Comparison of ENCODE assay signal across 21 mouse cellular contexts in genomic region chr1:59520226-59520837, GRCm38 (mm10). TPM values are rescaled to one million over a fixed set of nuclear protein-coding genes. Genes with fewer than 3 reads are reported as not detected.
DNase-seq lines count a peak whose midpoint lies in the region; ATAC-seq and TF ChIP-seq lines count a peak whose summit lies in the region.
"Had no signal": no experiment of that assay in that cellular context is flagged by ENCODE, and none has a peak within 500 bp of the region (broad histone marks: within the 10 kb centered on the region; RNA-seq: fewer than 3 reads in every experiment).

No protein-coding gene starts in this region.

- no peak overlapping the region for H3K9ac ChIP-seq in intestine, postnatal 0 days (ENCODE audit: low read depth, low read length)
- no peak overlapping the region for H3K9ac ChIP-seq in stomach, postnatal 0 days (ENCODE audit: low read length)
- H3K9ac ChIP-seq in hindbrain, embryonic 14.5 days: no peak overlapping the region
- H3K9ac ChIP-seq: forebrain, postnatal 0 days; heart, embryonic 12.5 days; liver, embryonic 15.5 days; neural tube, embryonic 13.5 days had no signal

- H3K4me2 ChIP-seq in intestine, postnatal 0 days (replicated peaks; ENCODE audit: low read depth): 0 out of 2 replicates have a peak overlapping the region, but pooled peaks have one; percentile 4
- H3K4me2 ChIP-seq in stomach, postnatal 0 days (replicated peaks; ENCODE audit: low read depth): no peak overlapping the region
- H3K4me2 ChIP-seq in hindbrain, embryonic 14.5 days (replicated peaks): no peak overlapping the region
- H3K4me2 ChIP-seq: heart, embryonic 12.5 days; liver, embryonic 15.5 days; neural tube, embryonic 13.5 days had no signal

- no peaks in the 10 kb centered on the region for H3K9me3 ChIP-seq in intestine, postnatal 0 days (ENCODE audit: control insufficient read depth)
- no peaks in the 10 kb centered on the region for H3K9me3 ChIP-seq in stomach, postnatal 0 days (ENCODE audit: control insufficient read depth, low read length)
- H3K9me3 ChIP-seq in heart, embryonic 10.5 days: no peaks in the 10 kb centered on the region
- H3K9me3 ChIP-seq in hindbrain, embryonic 14.5 days (ENCODE audit: control insufficient read depth, low read length): no peaks in the 10 kb centered on the region
- H3K9me3 ChIP-seq: heart, embryonic 12.5 days; liver, embryonic 15.5 days; neural tube, embryonic 13.5 days had no signal

- DNase-seq in gastrocnemius, adult 2 months: peak; percentile 54
- DNase-seq in gastrocnemius, postnatal 14 days: no peak
- peak; percentile 35 for DNase-seq in urinary bladder, postnatal 14 days (ENCODE audit: low spot score)
- no peak for DNase-seq in urinary bladder, postnatal 25 days (ENCODE audit: low spot score)
- no peak for DNase-seq in stomach, postnatal 0 days (ENCODE audit: low spot score)
- no peak for DNase-seq in heart, embryonic 10.5 days (ENCODE audit: low spot score)
- DNase-seq in hindbrain, embryonic 14.5 days (ENCODE audit: low spot score): no peak
- DNase-seq: adrenal gland, postnatal 14 days; cerebellum, adult 18-20 months; forebrain, postnatal 0 days; layer of hippocampus, postnatal 36 days; right cerebral cortex, postnatal 25 days; thymus, postnatal 25 days had no signal

- no peaks in the 10 kb centered on the region for H3K36me3 ChIP-seq in intestine, postnatal 0 days (ENCODE audit: control insufficient read depth, insufficient read depth)
- H3K36me3 ChIP-seq in stomach, postnatal 0 days (ENCODE audit: control insufficient read depth, insufficient read depth, low read length): no peaks in the 10 kb centered on the region
- no peaks in the 10 kb centered on the region for H3K36me3 ChIP-seq in heart, embryonic 10.5 days
- no peaks in the 10 kb centered on the region for H3K36me3 ChIP-seq in hindbrain, embryonic 14.5 days (replicated peaks; ENCODE audit: control insufficient read depth, insufficient read depth)
- H3K36me3 ChIP-seq: heart, embryonic 12.5 days; liver, embryonic 15.5 days; neural tube, embryonic 13.5 days had no signal

- peaks cover 9% of the 10 kb centered on the region for H3K4me1 ChIP-seq in intestine, postnatal 0 days (replicated peaks; ENCODE audit: control insufficient read depth, insufficient read depth, low read length)
- H3K4me1 ChIP-seq in stomach, postnatal 0 days (replicated peaks; ENCODE audit: control insufficient read depth, insufficient read depth): peaks cover 3% of the 10 kb centered on the region; the same call in 1 of the 2 replicates
- peaks cover 35% of the 10 kb centered on the region for H3K4me1 ChIP-seq in heart, embryonic 10.5 days
- H3K4me1 ChIP-seq in hindbrain, embryonic 14.5 days (replicated peaks; ENCODE audit: control insufficient read depth, insufficient read depth, low read length): peaks cover 27% of the 10 kb centered on the region

- intact Hi-C loops in gastrocnemius, adult 2 months (cut with DNase I): no loop called here
- intact Hi-C loops in gastrocnemius, postnatal 14 days (cut with DNase I; ENCODE audit: low total_unique reads): no loop called here

- peak; percentile 65 for ATAC-seq in intestine, postnatal 0 days
- ATAC-seq in stomach, postnatal 0 days (ENCODE audit: low FRiP score, low TSS enrichment): no peak
- no peak for ATAC-seq in hindbrain, embryonic 14.5 days (ENCODE audit: low FRiP score)
- ATAC-seq: activated CD4-positive, CD25-positive, alpha-beta regulatory T cell, adult 4 months; forebrain, postnatal 0 days; lung, postnatal 0 days; Patski had no signal

- H3K4me3 ChIP-seq in gastrocnemius, adult 2 months: no peak overlapping the region
- no peak overlapping the region for H3K4me3 ChIP-seq in intestine, postnatal 0 days (ENCODE audit: low read depth, low read length)
- no peak overlapping the region for H3K4me3 ChIP-seq in stomach, postnatal 0 days (ENCODE audit: low read depth, low read length)
- H3K4me3 ChIP-seq in heart, embryonic 10.5 days: no peak overlapping the region
- H3K4me3 ChIP-seq in hindbrain, embryonic 14.5 days (replicated peaks; ENCODE audit: low read length): no peak overlapping the region
- H3K4me3 ChIP-seq: heart, embryonic 12.5 days; liver, embryonic 15.5 days; neural tube, embryonic 13.5 days had no signal

- H3K27me3 ChIP-seq in intestine, postnatal 0 days (replicated peaks; ENCODE audit: control insufficient read depth, insufficient read depth, low read length): no peaks in the 10 kb centered on the region
- no peaks in the 10 kb centered on the region for H3K27me3 ChIP-seq in stomach, postnatal 0 days (ENCODE audit: control insufficient read depth, insufficient read depth, low read length)
- H3K27me3 ChIP-seq in heart, embryonic 10.5 days (ENCODE audit: insufficient read depth, poor library complexity, severe bottlenecking): peaks cover 5% of the 10 kb centered on the region; the same call in 1 of the 2 replicates
- H3K27me3 ChIP-seq in hindbrain, embryonic 14.5 days (ENCODE audit: control insufficient read depth, insufficient read depth, low read length): no peaks in the 10 kb centered on the region
- H3K27me3 ChIP-seq: heart, embryonic 12.5 days; neural tube, embryonic 13.5 days; Patski had no signal

- no peak for TF ChIP-seq EP300 in stomach, postnatal 0 days (optimal IDR thresholded peaks at IDR 0.05)

- 18% methylated on average over 11 of the region's 11 CpGs for WGBS in intestine, postnatal 0 days
- 24% methylated on average over 11 of the region's 11 CpGs for WGBS in stomach, postnatal 0 days
- 48% methylated on average over 11 of the region's 11 CpGs for WGBS in heart, embryonic 10.5 days
- 44% methylated on average over 11 of the region's 11 CpGs for WGBS in hindbrain, embryonic 14.5 days

- H3K27ac ChIP-seq in gastrocnemius, adult 2 months: peak overlapping the region; percentile 75
- H3K27ac ChIP-seq in intestine, postnatal 0 days (ENCODE audit: low read depth, low read length): no peak overlapping the region
- H3K27ac ChIP-seq in stomach, postnatal 0 days (replicated peaks): peak overlapping the region; percentile 30; the same call in 1 of the 2 replicates
- H3K27ac ChIP-seq in heart, embryonic 10.5 days: no peak overlapping the region
- H3K27ac ChIP-seq in hindbrain, embryonic 14.5 days: no peak overlapping the region
- H3K27ac ChIP-seq: liver, embryonic 15.5 days; neural tube, embryonic 13.5 days had no signal

- TF ChIP-seq CTCF in gastrocnemius, adult 2 months (IDR thresholded peaks at IDR 0.05): no peak
- TF ChIP-seq CTCF in intestine, postnatal 0 days (IDR thresholded peaks at IDR 0.05; ENCODE audit: low read depth): 0 out of 2 replicates have a peak, but pooled peaks have one; percentile 7
- TF ChIP-seq CTCF in stomach, postnatal 0 days (IDR thresholded peaks at IDR 0.05; ENCODE audit: low read depth): no peak

RNA-seq across cellular contexts. Expression of gene Gm973, which starts 4.3 kb away (rescaled TPM):
- 1 to 10 TPM in 1 of 2 experiments, under 1 TPM in 1; 0.75 to 1.7 TPM for total RNA-seq in gastrocnemius, adult 2 months (2021)
- under 1 TPM; 0.49 to 0.53 TPM for total RNA-seq in gastrocnemius, postnatal 14 days (2021)
- polyA plus RNA-seq in intestine, postnatal 0 days (2015; fragmentation: Nextera tagmentation; extraction: Ambion mirVana): 0.33 and 0.72 TPM in 2 replicates
- polyA plus RNA-seq in stomach, postnatal 0 days (2015; fragmentation: Nextera tagmentation; extraction: Ambion mirVana): 0.51 and 1.2 TPM in 2 replicates
- polyA plus RNA-seq in heart, embryonic 10.5 days (2016; fragmentation: Nextera tagmentation; extraction: Ambion mirVana): 0.16 TPM in 1 of 2 replicates, not detected in the other
- 7.1 and 10.6 TPM in 2 replicates for polyA plus RNA-seq in hindbrain, embryonic 14.5 days (2014; fragmentation: Nextera tagmentation; extraction: Ambion mirVana)
- polyA plus RNA-seq: activated CD4-positive, CD25-positive, alpha-beta regulatory T cell, adult 4 months; C2C12; liver, embryonic 15.5 days had no signal

RNA-seq across cellular contexts. Expression of gene Fzd7, which starts 38.1 kb away (rescaled TPM):
- total RNA-seq in gastrocnemius, adult 2 months (2021): 10 to 100 TPM; 21.6 to 42.4 TPM
- total RNA-seq in gastrocnemius, postnatal 14 days (2021): 10 to 100 TPM; 21.6 to 26.0 TPM
- polyA plus RNA-seq in intestine, postnatal 0 days (2015; fragmentation: Nextera tagmentation; extraction: Ambion mirVana): 2.6 and 3.0 TPM in 2 replicates
- polyA plus RNA-seq in stomach, postnatal 0 days (2015; fragmentation: Nextera tagmentation; extraction: Ambion mirVana): 3.9 and 4.5 TPM in 2 replicates
- polyA plus RNA-seq in heart, embryonic 10.5 days (2016; fragmentation: Nextera tagmentation; extraction: Ambion mirVana): 4.2 and 13.0 TPM in 2 replicates
- polyA plus RNA-seq in hindbrain, embryonic 14.5 days (2014; fragmentation: Nextera tagmentation; extraction: Ambion mirVana): 3.8 and 4.4 TPM in 2 replicates
- polyA plus RNA-seq: activated CD4-positive, CD25-positive, alpha-beta regulatory T cell, adult 4 months had no signal

Comparison
In these comparisons a context has a peak if more than half of its experiments do, and no peak if none do; other contexts are left out.
1. DNase-seq: peak in gastrocnemius, adult 2 months (single experiment) and urinary bladder, postnatal 14 days (single experiment); none in gastrocnemius, postnatal 14 days (single experiment), urinary bladder, postnatal 25 days (single experiment), stomach, postnatal 0 days (single experiment), heart, embryonic 10.5 days (single experiment) and hindbrain, embryonic 14.5 days (single experiment).
2. H3K27ac ChIP-seq: peak in gastrocnemius, adult 2 months (single experiment) and stomach, postnatal 0 days (single experiment); none in intestine, postnatal 0 days (single experiment), heart, embryonic 10.5 days (single experiment) and hindbrain, embryonic 14.5 days (single experiment).